Mouse (Mus musculus): ENCODE data around the gene Dhx35.
A peak's percentile ranks its signal among the peaks of the same experiment; 100 is the strongest.

Dhx35 gene

DNA sequence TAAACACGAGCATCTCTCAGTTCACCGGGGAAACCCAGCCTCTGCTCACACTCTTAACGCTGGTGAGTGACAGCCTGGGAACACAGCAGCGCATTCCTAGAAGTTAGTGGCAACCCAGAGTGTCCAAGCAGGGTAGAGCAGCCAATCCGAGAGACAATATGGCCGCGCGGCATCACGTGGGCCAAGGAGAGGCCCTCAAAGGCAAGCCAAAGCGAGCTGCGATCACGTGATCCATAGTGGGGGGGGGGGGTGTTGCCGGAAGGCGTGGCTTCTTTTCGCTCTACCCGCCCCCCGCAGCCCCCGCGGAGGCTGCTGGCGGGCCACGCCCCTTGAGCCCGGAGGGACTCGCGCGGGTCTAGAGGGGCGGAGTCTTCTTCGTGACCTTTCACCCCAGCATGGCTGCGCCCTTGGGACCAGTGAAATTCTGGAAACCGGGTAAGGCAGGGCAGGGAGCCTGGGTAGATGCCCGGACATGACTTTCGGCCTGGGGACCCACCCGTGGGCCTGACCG lies at the start of gene Dhx35:
TSS of gene Dhx35 (plus strand) at position 314 of the 511 bp plus-strand sequence.
- DNase-seq (ENCODE audit: low spot score) = peak; percentile 91

- no peak for DNase-seq (ENCODE audit: low spot score)
Measured at GRCm38 (mm10) chr2:158745049-158745482, 49.5 kb upstream of the Dhx35 start.

- DNase-seq (ENCODE audit: low spot score) = no peak
Measured at GRCm38 (mm10) chr2:158746164-158746563, 48.4 kb upstream of the Dhx35 start.

- DNase-seq (ENCODE audit: low spot score) = no peak
Measured at GRCm38 (mm10) chr2:158749366-158749765, 45.2 kb upstream of the Dhx35 start.

DNA sequence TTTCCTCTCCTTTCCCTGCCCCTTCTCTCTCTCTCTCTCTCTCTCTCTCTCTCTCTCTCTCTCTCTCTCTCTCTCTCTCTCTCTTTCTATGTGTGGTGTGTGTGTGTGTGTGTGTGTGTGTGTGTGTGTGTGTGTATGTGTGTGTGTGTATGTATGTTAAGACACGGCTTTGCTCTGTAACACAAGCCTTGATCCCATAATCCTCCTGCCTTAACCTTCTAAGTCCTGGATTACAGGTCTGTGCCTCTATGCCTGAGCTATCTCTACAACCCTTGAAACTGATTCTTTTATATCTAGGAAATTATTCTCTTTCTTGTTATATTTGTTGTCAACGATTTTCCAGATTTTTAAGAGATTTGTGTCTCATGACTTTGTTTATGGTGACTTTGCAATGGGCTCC lies 34.4 kb upstream of the Dhx35 start:
- no peak for DNase-seq (ENCODE audit: low spot score)

GRCm38 (mm10) chr2:158762339-158762738 lies 32.3 kb upstream of the Dhx35 start:
- DNase-seq (ENCODE audit: low spot score) = no peak

GRCm38 (mm10) chr2:158767742-158768339 lies 26.8 kb upstream of the Dhx35 start, which contains the start of gene Fam83d:
Gene Fam83d, plus strand, starts transcription at chr2:158768093.
- peak; percentile 96 for DNase-seq (ENCODE audit: low spot score)

DNA sequence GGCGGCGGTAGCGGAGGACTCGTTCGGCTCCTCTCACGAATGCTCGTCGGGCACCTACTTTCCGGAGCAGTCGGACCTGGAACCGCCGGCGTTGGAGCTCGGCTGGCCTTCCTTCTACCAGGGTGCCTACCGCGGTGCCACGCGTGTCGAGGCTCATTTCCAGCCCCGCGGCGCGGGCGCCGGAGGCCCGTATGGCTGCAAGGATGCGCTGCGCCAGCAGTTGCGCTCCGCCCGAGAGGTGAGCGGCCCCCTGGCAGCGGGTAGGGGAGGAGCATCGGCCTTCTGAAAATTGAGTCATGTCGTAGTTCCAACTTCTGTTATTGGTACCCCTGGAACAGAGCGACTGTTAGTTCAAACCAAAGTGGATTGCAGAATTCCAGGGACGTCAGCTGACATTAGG lies 26.3 kb upstream of the Dhx35 start:
- no peak for DNase-seq (ENCODE audit: low spot score)

GRCm38 (mm10) chr2:158768771-158769170 lies 25.8 kb upstream of the Dhx35 start:
- DNase-seq (ENCODE audit: low spot score) = no peak

- no peak for DNase-seq (ENCODE audit: low spot score)
Measured at GRCm38 (mm10) chr2:158770126-158770757, 24.4 kb upstream of the Dhx35 start.

GRCm38 (mm10) chr2:158771066-158771763 lies 23.4 kb upstream of the Dhx35 start:
- no peak for DNase-seq (ENCODE audit: low spot score)

DNA sequence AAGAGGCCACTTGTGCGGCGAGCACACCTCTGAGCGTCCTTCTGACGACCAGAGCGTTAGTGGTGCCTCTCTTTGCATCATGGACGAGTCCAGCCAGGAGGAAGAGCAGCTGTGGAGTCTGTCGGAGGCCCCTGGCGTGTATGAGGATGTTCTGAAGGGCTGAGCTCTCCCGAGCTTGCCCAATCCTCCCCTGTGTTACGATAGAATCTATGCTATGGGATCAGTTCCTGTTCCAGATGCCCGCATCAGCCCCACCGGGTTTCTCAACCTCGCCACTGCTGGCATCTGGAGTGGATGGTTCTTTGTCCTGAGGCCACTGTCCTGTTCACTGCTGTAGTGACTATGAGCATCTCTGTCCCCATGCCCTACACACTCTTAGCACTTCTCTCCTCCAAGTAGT lies 21.8 kb upstream of the Dhx35 start:
- no peak for DNase-seq (ENCODE audit: low spot score)

- DNase-seq (ENCODE audit: low spot score) = peak; percentile 42
Measured at GRCm38 (mm10) chr2:158774886-158775285, 19.7 kb upstream of the Dhx35 start.

- DNase-seq (ENCODE audit: low spot score) = no peak
Measured at GRCm38 (mm10) chr2:158776716-158777115, 17.9 kb upstream of the Dhx35 start.

GRCm38 (mm10) chr2:158777490-158777889 lies 17.1 kb upstream of the Dhx35 start:
- peak; percentile 58 for DNase-seq (ENCODE audit: low spot score)

- DNase-seq (ENCODE audit: low spot score) = no peak
Measured at GRCm38 (mm10) chr2:158778349-158778748, 16.3 kb upstream of the Dhx35 start.

GRCm38 (mm10) chr2:158781126-158781525 lies 13.5 kb upstream of the Dhx35 start:
- DNase-seq (ENCODE audit: low spot score) = no peak

GRCm38 (mm10) chr2:158786927-158787795 lies 7.4 kb upstream of the Dhx35 start:
- DNase-seq (ENCODE audit: low spot score) = no peak

GRCm38 (mm10) chr2:158795043-158795442 lies 436 bp downstream of the Dhx35 start:
- DNase-seq (ENCODE audit: low spot score) = no peak

- DNase-seq (ENCODE audit: low spot score) = no peak
Measured at GRCm38 (mm10) chr2:158795875-158796274, 1.3 kb downstream of the Dhx35 start.

DNA sequence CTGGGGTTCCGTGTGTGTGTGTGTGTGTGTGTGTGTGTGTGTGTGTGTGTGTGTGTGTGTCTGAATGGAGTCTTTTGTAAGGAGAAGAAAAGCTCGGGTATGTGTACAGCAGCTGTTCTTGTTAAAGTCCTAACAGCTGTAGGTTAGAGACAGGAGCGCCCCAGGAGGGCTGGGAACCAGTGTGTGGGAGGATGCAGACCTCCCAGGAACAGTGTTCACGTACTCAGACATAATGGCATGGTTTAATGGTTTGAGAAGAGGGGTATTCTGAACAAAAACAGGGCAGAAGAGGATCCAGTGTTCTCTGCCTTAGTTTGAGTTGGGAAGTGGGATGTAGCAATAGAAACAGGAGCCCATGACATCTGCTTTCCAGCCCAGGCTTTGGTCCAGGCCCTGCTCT lies 4.7 kb downstream of the Dhx35 start:
- no peak for DNase-seq (ENCODE audit: low spot score)

DNA sequence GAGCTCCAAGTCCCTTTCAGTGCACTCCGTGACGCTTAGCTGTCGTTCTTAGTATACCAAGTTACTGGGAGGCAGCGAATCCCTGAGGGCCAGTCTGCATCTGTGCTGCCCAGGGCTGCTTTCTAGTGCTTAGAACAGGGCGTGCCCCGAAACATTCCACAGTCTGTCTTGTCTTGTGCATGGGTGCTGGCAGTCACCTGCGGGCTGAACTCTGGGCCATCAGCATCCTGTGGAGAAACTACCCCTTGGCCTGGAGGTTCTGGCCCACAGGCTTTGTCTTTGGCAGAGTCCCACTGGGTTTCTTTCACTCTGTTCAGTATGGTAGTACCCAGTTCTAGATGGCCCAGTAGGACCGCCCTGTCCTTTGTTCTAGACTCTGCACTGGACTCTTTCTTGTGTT lies 6.2 kb downstream of the Dhx35 start:
- no peak for DNase-seq (ENCODE audit: low spot score)
